Mouse (Mus musculus): Measurements from ENCODE around the gene Cog7. TPM values are rescaled to one million over a fixed set of nuclear protein-coding genes. Genes with fewer than 3 reads are reported as not detected.

Gene Cog7
- polyA plus RNA-seq, 1 experiment from 2014 or later = 19.9 TPM

DNA sequence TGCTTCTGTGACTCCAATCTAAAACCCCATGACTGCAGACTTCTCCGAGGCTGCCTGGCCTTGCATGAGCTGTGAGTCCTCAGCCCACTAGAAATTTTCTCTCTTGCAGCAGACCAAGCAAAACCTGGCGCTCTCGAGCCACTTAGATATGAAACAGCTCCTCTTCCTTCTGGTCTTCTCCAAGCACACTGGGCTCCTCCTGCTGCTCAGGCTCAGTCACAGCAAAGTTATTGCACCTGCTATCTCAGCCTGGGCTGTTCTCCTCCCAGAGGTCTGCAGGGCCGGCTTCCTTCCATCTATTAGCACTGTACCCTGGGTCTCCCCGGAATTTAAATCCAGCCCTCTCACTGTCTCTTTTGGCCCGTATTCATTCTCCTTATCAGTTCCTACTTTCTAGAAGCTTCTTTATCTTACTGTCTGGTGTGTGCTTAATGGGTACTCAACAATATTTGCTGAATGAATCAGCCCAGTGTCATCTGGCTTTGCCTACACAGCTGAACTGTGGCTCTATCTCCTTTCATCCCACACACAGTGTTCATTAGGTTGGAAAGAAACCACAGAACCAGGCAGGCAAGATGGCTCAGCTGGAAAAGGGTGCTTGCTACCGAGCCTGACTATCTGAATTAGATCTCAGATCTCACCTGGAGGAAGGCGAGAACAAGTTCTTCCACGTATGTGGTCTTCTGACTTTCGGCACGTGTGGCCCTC, 124.2 kb downstream of the Cog7 start:
- no peak overlapping the region for H3K4me3 ChIP-seq (ENCODE audit: low read length)
- ATAC-seq (replicated peaks; ENCODE audit: extremely low read depth, insufficient read depth, low FRiP score) = peak; percentile 65
- no peaks in the 10 kb centered on the region for H3K4me1 ChIP-seq (ENCODE audit: control insufficient read depth, insufficient read depth, low read length)
- 61% methylated on average over 11 of the region's 11 CpGs for WGBS
- no peaks in the 10 kb centered on the region for H3K36me3 ChIP-seq (ENCODE audit: control insufficient read depth, insufficient read depth)
- H3K27me3 ChIP-seq (ENCODE audit: control insufficient read depth, insufficient read depth, low read length) = no peaks in the 10 kb centered on the region
- H3K9me3 ChIP-seq (replicated peaks; ENCODE audit: control insufficient read depth, low read length) = no peaks in the 10 kb centered on the region
- no peak overlapping the region for H3K4me2 ChIP-seq (ENCODE audit: low read depth, low read length)
- H3K27ac ChIP-seq (ENCODE audit: low read length) = no peak overlapping the region
- no peak overlapping the region for H3K9ac ChIP-seq (ENCODE audit: low read length)

GRCm38 (mm10) chr7:121848537-121849168, 132.9 kb downstream of the Cog7 start:
- Histone ChIP-seq H3K27me3 (ENCODE audit: control insufficient read depth, insufficient read depth, low read length) (no peaks in the 10 kb centered on the region), H3K4me2 (ENCODE audit: low read depth, low read length) (no peak overlapping the region), H3K27ac (ENCODE audit: low read length) (no peak overlapping the region), H3K4me3 (ENCODE audit: low read length) (no peak overlapping the region), H3K36me3 (ENCODE audit: control insufficient read depth, insufficient read depth) (no peaks in the 10 kb centered on the region), H3K4me1 (ENCODE audit: control insufficient read depth, insufficient read depth, low read length) (no peaks in the 10 kb centered on the region), H3K9me3 (replicated peaks; ENCODE audit: control insufficient read depth, low read length) (no peaks in the 10 kb centered on the region), H3K9ac (ENCODE audit: low read length) (no peak overlapping the region)
- no peak for ATAC-seq (replicated peaks; ENCODE audit: extremely low read depth, insufficient read depth, low FRiP score)
- 68% methylated on average over 9 of the region's 9 CpGs for WGBS

- Histone ChIP-seq H3K4me2 (ENCODE audit: low read depth, low read length) (no peak overlapping the region), H3K27ac (ENCODE audit: low read length) (no peak overlapping the region), H3K9me3 (replicated peaks; ENCODE audit: control insufficient read depth, low read length) (no peaks in the 10 kb centered on the region), H3K36me3 (ENCODE audit: control insufficient read depth, insufficient read depth) (no peaks in the 10 kb centered on the region), H3K27me3 (ENCODE audit: control insufficient read depth, insufficient read depth, low read length) (no peaks in the 10 kb centered on the region), H3K4me3 (ENCODE audit: low read length) (no peak overlapping the region), H3K9ac (ENCODE audit: low read length) (no peak overlapping the region), H3K4me1 (ENCODE audit: control insufficient read depth, insufficient read depth, low read length) (peaks cover 5% of the 10 kb centered on the region; the same call in 1 of the 2 replicates)
- WGBS = 66% methylated on average over 6 of the region's 6 CpGs
- ATAC-seq (replicated peaks; ENCODE audit: extremely low read depth, insufficient read depth, low FRiP score) = no peak
Measured at GRCm38 (mm10) chr7:121845964-121846363, 135.5 kb downstream of the Cog7 start.

DNA sequence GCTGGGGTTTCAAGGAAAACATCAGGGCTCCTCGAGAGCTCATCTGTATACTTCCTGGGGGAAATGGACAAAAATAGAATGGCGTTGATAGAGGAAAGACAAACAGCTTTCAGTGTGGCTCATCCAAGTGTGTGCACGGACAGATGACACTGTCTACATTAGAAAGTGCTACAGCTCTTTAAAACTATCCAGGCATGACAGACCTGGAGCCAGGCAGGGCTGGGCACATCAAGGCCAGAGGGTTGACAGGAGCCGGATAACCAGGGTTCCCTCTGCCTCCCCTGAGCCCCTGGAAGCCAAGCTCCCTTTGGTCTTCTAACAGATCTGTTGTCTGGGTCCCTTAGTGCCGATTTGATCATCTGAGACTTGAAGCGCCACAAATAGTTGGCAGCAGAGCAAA, 139.3 kb downstream of the Cog7 start:
- Histone ChIP-seq H3K27me3 (ENCODE audit: control insufficient read depth, insufficient read depth, low read length) (no peaks in the 10 kb centered on the region), H3K4me3 (ENCODE audit: low read length) (no peak overlapping the region), H3K9me3 (replicated peaks; ENCODE audit: control insufficient read depth, low read length) (no peaks in the 10 kb centered on the region), H3K4me1 (ENCODE audit: control insufficient read depth, insufficient read depth, low read length) (peaks cover 10% of the 10 kb centered on the region), H3K4me2 (ENCODE audit: low read depth, low read length) (no peak overlapping the region), H3K27ac (ENCODE audit: low read length) (peak overlapping the region; percentile 33; the same call in 1 of the 2 replicates), H3K9ac (ENCODE audit: low read length) (no peak overlapping the region), H3K36me3 (ENCODE audit: control insufficient read depth, insufficient read depth) (no peaks in the 10 kb centered on the region)
- WGBS = 39% methylated on average over 6 of the region's 6 CpGs
- ATAC-seq (replicated peaks; ENCODE audit: extremely low read depth, insufficient read depth, low FRiP score) = no peak

- peak overlapping the region; percentile 84 for H3K27ac ChIP-seq (ENCODE audit: low read length)
- ATAC-seq (replicated peaks; ENCODE audit: extremely low read depth, insufficient read depth, low FRiP score) = peak; percentile 76
Measured at GRCm38 (mm10) chr7:121840810-121841209, 140.7 kb downstream of the Cog7 start.

GRCm38 (mm10) chr7:121836827-121837226, 144.7 kb downstream of the Cog7 start:
- H3K4me3 ChIP-seq (ENCODE audit: low read length) = no peak overlapping the region

More at GRCm38 (mm10) chr7:121840810-121841209, 140.7 kb downstream of the Cog7 start:
- peaks cover 10% of the 10 kb centered on the region for H3K4me1 ChIP-seq (ENCODE audit: control insufficient read depth, insufficient read depth, low read length)
- H3K36me3 ChIP-seq (ENCODE audit: control insufficient read depth, insufficient read depth) = no peaks in the 10 kb centered on the region
- H3K9ac ChIP-seq (ENCODE audit: low read length) = peak overlapping the region; percentile 52
- peak overlapping the region; percentile 35 for H3K4me2 ChIP-seq (ENCODE audit: low read depth, low read length)
- no peaks in the 10 kb centered on the region for H3K9me3 ChIP-seq (replicated peaks; ENCODE audit: control insufficient read depth, low read length)
- WGBS = 39% methylated on average over 7 of the region's 7 CpGs
- H3K27me3 ChIP-seq (ENCODE audit: control insufficient read depth, insufficient read depth, low read length) = no peaks in the 10 kb centered on the region
- no peak overlapping the region for H3K4me3 ChIP-seq (ENCODE audit: low read length)

GRCm38 (mm10) chr7:121835392-121835791, 146.1 kb downstream of the Cog7 start:
- no peaks in the 10 kb centered on the region for H3K27me3 ChIP-seq (ENCODE audit: control insufficient read depth, insufficient read depth, low read length)
- H3K27ac ChIP-seq (ENCODE audit: low read length) = no peak overlapping the region
- H3K9me3 ChIP-seq (replicated peaks; ENCODE audit: control insufficient read depth, low read length) = 0 out of 2 replicates have a peak, but pooled peaks cover 5% of the 10 kb centered on the region
- H3K36me3 ChIP-seq (ENCODE audit: control insufficient read depth, insufficient read depth) = no peaks in the 10 kb centered on the region
- 78% methylated on average over 7 of the region's 7 CpGs for WGBS
- no peak for ATAC-seq (replicated peaks; ENCODE audit: extremely low read depth, insufficient read depth, low FRiP score)
- no peak overlapping the region for H3K9ac ChIP-seq (ENCODE audit: low read length)
- H3K4me2 ChIP-seq (ENCODE audit: low read depth, low read length) = no peak overlapping the region
- no peak overlapping the region for H3K4me3 ChIP-seq (ENCODE audit: low read length)
- H3K4me1 ChIP-seq (ENCODE audit: control insufficient read depth, insufficient read depth, low read length) = peaks cover 1% of the 10 kb centered on the region; the same call in 1 of the 2 replicates

More at GRCm38 (mm10) chr7:121836827-121837226, 144.7 kb downstream of the Cog7 start:
- WGBS = 72% methylated on average over 7 of the region's 7 CpGs
- ATAC-seq (replicated peaks; ENCODE audit: extremely low read depth, insufficient read depth, low FRiP score) = no peak
- H3K27ac ChIP-seq (ENCODE audit: low read length) = no peak overlapping the region
- 0 out of 2 replicates have a peak, but pooled peaks cover 5% of the 10 kb centered on the region for H3K9me3 ChIP-seq (replicated peaks; ENCODE audit: control insufficient read depth, low read length)
- H3K36me3 ChIP-seq (ENCODE audit: control insufficient read depth, insufficient read depth) = no peaks in the 10 kb centered on the region
- no peak overlapping the region for H3K4me2 ChIP-seq (ENCODE audit: low read depth, low read length)
- no peaks in the 10 kb centered on the region for H3K27me3 ChIP-seq (ENCODE audit: control insufficient read depth, insufficient read depth, low read length)
- peaks cover 7% of the 10 kb centered on the region; the same call in 1 of the 2 replicates for H3K4me1 ChIP-seq (ENCODE audit: control insufficient read depth, insufficient read depth, low read length)
- no peak overlapping the region for H3K9ac ChIP-seq (ENCODE audit: low read length)
